Mouse (Mus musculus): ENCODE results near the gene March6. TPM values are rescaled to one million over a fixed set of nuclear protein-coding genes. Genes with fewer than 3 reads are reported as not detected.

March6 gene
- polyA plus RNA-seq, 1 experiment: 95.9 TPM

DNA sequence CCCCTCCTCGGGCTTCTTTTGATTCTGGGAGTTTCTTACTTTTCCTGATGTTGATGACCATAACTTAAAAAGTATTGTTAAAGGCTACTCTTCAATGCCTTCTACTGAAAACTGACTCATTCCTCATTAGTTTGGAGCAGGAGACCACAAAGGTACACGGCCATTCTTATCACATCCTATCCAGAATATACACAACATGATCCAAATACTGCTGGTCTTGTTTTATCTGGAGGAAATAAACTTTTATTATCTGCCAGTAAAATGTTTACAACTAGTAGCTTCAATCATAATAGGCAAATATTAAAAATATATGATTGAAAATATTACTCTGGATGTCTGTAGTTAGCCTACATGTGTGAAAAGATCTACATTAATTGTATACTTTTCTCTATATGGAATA, 12.5 kb downstream of the March6 start:
- DNase-seq (ENCODE audit: extremely low spot score in 1 of 2, low spot score in 1 of 2): no peak

DNA sequence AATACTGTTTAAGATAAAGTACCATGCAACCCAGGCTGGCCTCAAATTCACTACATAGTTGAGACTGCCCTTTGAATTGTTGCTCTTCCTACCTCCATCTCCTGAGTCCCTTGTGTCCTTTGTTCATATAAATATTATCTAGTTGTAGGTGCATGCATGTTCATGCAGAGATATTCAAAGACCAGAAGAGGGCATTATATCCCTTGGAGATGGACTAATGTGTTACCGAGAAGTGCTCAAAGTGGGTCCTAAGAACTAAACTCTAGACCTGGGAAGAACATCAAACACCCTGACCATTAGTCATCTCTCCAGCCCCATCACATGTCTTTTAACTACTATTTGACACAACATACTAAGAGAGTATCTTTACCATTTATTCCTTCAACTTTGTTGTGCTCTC, 13.7 kb downstream of the March6 start:
- DNase-seq (ENCODE audit: extremely low spot score in 1 of 2, low spot score in 1 of 2): no peak

DNA sequence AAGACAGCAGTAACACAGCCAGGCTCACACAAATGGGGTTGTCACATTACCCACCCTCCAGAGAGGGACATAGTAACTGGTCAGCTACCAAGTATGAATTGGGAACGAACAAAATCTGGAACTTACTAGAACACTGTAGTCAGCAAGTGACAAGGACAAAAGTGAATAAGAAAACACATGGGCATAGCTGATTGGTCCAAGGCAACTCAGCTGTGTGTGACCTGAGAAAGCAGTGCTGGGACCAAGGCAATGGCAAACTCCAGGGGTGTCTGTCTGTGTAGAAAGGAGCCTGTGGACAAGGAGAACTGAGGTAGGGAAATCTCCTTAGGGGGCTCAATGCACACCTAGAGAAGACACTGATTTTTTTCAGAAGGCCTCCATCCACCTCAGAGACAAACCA, 19.1 kb downstream of the March6 start:
- no peak for DNase-seq (ENCODE audit: extremely low spot score in 1 of 2, low spot score in 1 of 2)

DNA sequence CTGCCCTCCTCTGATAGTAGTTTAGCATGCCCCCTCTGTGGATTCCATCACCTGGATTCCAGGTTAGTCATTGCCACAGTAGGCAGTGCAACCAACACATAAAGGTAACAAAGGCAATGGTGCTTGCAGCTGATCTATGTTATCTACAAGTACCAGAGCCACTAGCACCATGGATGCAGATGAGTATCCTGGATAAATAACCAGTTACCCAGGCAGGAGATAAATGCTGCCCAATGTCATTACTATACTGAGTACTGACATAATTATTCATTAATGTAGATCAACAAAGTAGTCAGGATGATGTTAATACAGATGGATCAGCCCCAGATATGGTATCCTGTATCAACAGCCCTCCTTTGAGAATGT, 19.5 kb downstream of the March6 start:
- no peak for DNase-seq (ENCODE audit: extremely low spot score in 1 of 2, low spot score in 1 of 2)

DNA sequence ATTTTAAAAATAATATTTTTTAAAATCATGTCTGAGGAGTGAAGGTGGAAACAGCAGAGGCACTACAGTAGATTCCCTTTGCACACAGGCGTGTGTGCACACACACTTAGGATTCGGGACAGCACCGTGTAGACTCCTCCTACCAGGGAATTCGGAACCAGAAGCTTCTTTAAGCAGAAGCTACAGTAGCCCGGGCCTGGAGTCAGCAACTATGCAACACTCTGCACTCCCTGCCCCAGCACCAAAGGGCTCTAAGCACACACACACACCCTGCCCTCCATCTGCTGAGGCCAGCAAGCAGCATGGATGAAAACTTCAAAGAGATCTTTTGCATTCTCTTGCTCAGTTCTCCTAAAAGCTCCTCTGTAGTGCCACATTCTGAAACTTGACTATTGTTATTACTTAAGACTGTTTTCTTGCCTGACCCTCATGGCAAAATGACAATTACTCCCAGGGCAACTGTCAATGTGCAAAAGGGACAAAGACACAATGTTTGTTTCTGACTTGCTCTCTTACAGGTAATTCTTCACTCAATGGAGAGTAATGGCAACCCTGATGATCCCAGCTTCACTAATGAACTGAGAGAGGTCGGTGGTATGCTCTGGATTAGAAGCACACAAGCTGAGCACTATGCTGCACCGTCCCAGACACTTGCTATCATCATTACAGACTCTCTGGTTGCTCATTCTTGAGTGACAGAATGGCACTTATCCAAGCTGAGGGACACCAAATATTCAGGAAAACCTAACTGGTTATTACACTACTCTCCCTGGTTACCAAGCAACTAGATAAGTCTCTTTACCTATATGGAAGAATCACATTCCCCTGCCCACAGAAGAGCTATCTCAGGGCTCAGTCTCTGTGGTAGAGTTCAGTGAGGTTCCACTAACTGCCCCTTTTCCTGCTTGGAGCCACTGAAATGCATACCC, 20.1 kb downstream of the March6 start:
- DNase-seq (ENCODE audit: extremely low spot score in 1 of 2, low spot score in 1 of 2): no peak

DNA sequence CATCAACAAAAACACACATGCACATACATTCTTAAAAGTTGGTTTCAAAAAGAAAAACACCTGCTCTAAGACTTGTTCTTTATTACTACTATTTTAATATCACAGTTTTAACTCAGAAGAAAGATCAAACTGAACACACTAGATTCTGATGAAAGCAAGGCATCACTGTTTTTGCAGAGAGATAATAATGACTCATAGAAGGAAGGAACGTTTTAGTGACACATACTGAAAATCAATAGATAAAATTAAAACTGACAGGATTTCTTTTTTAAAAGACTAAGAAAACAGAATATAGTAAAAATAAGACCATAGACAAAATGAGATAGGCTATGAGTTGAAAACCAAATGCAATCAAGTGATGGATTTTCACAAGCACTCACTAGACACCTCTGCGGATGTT, 25.8 kb downstream of the March6 start:
- DNase-seq (ENCODE audit: extremely low spot score in 1 of 2, low spot score in 1 of 2): no peak

DNA sequence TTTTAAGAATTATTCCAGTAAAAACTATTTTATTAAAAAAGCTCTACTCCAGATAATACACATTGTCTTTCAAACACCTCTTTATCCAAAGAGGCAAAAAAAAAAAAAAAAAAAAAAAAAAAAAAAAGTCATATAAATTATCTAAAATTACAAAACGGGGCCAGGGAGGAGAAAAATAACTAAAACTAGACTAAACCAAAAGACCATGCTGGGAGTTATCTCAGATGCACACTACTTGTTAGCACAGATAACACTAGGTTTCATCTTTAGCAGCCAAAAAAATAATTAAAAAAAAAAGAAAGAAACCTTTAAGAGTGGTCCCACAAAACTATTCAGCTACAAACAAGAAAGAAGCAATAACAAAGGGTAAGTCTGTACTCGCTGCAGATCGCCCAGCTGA, 27.4 kb downstream of the March6 start:
- no peak for DNase-seq (ENCODE audit: extremely low spot score in 1 of 2, low spot score in 1 of 2)

DNA sequence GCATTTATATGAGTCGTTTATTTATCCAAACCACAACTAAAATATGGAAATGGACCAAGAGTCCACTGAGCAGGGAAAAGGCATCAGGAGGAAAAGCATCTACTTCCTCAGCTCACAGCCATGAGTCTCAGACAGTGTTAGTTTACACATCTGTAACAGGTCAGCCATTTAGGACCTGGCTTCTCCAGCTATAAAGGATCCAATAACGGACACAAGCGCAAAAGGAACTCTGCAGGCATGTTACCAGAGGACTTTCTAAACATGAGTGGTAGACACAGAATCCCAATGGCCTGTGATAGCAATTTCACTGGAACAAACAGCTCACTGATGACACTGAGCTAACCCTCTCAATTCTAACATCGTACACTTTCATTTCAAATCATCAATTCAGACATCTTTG, 27.9 kb downstream of the March6 start:
- DNase-seq (ENCODE audit: extremely low spot score in 1 of 2, low spot score in 1 of 2): no peak

DNA sequence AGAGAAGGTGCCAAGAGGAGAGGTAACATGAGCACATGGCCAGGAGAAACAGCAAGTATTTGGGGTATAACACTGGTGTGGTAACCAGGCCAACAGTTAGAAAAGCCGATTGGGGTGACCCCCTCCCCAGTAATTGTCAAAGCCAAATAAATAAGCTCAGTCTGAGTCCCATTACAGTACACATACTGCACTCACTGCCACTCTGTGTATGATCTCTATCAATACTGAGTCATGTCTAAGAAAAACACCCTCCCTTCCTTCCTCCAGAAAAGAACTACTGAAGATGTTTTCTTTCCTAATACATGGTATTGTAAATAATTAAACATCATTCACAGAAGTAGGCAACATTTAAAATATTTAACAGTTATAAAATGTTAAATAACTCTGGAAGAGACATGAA, 28.5 kb downstream of the March6 start:
- no peak for DNase-seq (ENCODE audit: extremely low spot score in 1 of 2, low spot score in 1 of 2)

DNA sequence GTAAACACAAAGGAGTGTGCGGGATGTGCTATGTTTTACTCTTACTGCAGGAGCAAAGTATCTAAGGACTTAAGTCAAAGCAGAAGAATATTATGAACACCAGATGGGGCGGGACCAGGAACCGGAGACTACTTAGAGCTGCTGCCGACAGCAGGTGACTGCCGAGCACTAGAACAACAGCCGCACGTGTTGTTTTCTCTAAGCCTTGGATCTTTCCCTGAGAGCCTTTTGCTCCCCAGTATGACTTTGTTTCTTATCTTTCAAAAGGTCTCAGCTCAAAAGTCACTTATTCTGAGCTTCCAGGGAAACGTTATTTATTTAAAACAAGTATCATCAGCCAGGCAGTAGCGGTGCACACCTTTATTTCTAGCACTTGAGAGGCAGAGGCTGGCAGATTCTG, 36.0 kb downstream of the March6 start:
- no peak for DNase-seq (ENCODE audit: extremely low spot score in 1 of 2, low spot score in 1 of 2)

DNA sequence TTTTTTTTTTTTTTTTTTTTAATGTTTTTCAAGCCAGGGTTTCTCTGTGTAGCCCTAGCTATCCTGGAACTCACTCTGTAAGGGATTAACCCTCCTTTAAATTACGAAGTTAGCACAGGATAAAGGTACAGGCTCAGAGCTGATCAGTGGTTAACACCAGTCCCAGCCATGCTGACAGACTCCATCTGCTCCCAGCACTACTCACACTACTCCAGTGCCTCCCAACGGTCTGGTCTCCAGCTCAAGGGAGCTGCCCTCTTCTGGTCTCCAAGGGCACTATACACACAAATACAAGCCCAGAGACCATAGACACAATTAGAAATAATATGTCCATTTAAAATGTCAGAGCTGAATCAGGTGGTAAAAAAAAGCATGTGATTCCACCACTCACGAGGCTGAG, 36.5 kb downstream of the March6 start:
- no peak for DNase-seq (ENCODE audit: extremely low spot score in 1 of 2, low spot score in 1 of 2)

DNA sequence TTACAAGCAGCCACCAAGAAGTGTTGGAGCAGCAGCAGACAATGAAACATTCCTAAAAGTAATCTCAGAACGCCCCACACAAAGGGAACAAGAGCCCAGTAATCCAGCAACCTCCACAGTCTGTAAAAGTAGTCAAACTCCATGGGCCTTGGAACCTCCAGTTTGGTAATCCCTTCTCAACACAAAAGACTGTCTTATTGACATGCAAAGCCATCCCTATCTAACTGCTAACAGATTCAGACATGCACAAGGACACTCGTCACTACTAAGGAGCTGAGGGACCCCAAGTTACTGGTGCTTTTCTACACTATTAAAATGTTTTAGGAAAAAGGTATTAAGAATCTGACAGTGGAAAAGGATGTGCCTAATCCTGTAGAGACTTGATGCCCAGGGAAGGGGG, 43.4 kb downstream of the March6 start:
- DNase-seq (ENCODE audit: extremely low spot score in 1 of 2, low spot score in 1 of 2): no peak

DNA sequence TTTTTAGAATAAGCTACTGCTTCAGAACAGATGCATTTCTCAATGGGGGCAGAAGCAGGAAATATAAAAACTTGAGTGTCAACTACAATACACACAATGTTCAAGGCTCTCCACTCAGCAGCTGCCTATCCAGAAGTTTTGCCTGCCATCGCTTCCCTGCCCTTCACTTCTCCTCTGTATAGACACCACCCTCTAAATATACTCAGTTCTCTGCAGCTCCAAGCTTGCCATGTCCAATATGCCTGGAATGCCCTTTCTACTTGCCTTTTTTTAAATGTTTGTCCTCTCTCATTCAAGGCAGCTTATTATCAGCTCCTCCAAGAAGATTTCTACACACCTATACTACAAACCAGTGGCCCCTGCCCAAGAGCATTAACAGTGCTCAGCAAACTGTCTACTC, 54.2 kb downstream of the March6 start:
- DNase-seq (ENCODE audit: extremely low spot score in 1 of 2, low spot score in 1 of 2): no peak

DNA sequence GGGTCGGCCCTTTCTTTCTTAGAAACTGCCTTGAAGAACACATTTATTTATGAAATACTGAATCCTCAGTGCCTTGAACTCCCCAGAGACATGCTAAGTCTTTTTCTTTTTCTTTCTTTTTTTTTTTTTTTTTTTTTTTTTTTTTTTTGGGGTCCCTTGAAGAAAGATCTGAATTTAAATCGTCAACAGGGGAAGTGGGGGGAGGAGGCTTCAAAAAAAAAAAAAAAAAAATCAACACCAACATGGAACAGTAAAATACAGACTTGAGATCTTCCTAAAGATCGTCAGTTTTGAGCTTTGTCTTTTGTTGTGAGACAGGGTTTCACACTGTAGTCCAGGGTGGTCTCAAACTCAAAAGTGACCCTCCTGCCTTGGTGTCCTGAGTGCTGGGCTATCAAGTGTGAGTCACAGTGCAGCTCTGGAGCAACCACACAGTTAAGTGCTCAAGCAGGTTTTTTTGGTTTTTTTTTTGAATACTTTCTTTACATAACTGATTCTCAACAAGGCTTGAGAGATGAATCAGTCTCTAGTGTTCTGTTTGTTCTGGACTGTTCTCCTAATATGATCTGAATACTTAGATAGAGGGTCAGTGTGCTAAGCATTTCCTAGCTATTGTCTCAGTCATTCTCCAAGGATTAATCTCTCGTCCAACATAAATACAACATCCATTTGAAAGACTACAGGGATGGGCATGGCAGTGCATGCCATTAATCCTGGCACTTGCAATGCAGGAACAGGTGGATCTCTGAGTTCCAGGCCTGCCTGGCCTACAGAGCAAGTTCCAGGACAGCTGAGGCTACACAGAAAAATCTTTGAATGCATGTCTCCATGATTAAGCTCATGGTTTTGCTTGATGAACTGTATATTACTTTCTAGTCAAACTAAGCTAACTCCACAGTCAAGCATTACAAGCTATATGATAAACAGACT, 57.9 kb downstream of the March6 start:
- DNase-seq (ENCODE audit: extremely low spot score in 1 of 2, low spot score in 1 of 2): no peak

DNA sequence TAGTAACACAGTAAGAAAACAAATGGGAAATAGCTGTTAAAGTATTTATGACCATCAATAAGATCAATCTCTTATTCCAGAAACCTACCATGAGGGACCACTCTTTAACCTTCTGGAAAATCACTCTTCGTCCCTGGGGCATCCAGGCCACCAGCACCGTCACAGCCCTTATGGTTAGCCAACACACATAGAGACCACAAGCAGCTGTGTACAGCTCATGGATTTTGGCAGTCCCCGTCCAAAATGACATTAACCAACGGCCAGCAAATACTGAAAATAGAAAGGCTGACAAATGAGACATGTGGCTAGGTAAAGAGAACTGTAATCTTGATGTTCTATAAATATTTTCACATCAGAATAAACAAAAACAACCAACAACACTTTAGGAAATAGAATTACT, 59.3 kb downstream of the March6 start:
- DNase-seq (ENCODE audit: extremely low spot score in 1 of 2, low spot score in 1 of 2): no peak

DNA sequence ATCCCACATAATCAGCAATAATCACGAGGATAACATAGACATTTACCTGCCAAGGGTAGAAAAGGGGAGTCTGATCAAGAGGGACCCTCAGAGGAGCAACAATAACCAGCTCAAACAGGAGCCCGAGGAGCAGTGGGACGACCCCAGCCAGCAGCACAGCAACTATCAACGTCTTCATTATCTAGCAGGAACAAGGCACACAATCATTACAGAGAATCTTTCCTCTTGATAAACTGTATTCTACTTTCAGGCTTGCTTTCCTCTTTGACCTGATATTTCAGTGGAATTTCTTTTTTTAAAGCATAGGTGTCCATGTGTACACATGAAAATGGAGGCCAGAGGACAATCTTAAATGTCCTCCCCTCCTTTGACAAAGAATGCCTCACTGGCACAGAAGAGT, 61.4 kb downstream of the March6 start:
- DNase-seq (ENCODE audit: extremely low spot score in 1 of 2, low spot score in 1 of 2): no peak

DNA sequence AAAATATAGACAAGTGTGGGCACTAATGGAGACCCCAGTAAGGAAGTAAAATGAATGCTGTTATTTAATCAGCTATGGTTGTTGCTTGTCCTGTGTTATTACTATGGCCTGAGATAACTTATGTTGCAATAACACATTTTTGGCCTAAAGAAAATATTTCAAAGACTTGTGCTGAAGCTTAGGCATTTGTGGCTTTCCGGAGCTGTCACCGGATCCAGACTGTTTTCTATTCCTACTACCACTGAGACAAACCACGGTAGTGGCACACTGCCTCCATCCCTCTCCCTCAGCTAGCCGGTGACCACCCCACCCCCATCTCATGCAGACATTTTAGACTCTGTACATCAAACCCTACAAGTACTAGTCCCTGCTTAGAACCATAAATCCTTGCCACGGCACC, 62.0 kb downstream of the March6 start:
- no peak for DNase-seq (ENCODE audit: extremely low spot score in 1 of 2, low spot score in 1 of 2)

DNA sequence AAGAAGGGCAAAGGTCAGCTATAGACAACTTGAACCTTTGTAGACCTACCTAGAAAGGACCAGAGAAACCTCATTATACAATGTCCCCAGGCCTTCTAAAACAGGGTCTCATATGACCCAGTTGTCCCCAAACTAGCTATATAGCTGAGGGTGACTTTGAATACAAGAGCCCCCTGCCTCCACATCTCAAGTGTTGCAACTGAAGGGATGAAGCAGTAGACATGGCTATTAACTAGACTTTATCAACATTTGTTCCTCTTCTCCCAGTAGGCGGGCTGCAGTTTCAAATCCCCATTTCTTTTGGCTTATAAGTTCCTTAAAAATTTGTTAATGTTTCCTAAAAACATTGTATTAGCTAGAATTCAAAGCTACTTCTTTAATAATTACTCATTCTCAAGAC, 64.1 kb downstream of the March6 start:
- no peak for DNase-seq (ENCODE audit: extremely low spot score in 1 of 2, low spot score in 1 of 2)

DNA sequence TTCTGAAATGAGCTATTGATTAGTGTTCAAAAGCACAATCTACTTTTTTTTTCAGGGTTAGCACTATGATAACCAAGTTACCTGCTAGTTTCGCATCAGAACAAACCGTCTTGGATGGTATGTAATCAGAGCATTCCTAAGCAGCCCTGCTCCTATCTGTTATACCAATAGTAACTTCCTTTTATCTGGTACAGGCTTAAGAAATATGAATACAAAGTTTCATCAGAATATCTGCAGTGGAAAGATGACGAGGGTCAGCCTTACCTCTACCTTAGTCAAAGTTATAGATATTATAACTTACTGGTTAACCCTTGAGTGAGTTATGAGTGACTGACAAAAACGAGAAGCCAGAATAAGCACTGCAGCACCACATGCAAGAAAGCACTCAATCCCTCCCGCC, 64.6 kb downstream of the March6 start:
- no peak for DNase-seq (ENCODE audit: extremely low spot score in 1 of 2, low spot score in 1 of 2)

DNA sequence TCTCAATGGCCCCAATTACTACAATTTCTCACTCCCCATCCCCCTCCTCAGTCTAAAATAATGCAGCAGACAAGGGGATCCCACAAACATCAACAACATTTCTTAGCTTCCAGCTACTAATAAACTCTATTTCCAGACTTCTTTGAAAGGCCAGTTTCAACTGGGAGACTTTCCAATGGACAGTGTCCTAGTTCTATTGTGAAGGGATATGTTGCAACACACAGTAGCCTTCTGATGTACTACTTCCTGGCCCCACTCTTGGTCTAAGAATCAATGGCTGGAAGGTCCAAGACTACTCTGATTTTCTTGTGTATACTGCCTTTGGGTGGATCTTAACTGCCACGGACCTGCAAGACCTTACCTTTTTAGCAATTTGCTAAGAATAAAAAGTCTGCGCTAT, 65.0 kb downstream of the March6 start:
- no peak for DNase-seq (ENCODE audit: extremely low spot score in 1 of 2, low spot score in 1 of 2)

DNA sequence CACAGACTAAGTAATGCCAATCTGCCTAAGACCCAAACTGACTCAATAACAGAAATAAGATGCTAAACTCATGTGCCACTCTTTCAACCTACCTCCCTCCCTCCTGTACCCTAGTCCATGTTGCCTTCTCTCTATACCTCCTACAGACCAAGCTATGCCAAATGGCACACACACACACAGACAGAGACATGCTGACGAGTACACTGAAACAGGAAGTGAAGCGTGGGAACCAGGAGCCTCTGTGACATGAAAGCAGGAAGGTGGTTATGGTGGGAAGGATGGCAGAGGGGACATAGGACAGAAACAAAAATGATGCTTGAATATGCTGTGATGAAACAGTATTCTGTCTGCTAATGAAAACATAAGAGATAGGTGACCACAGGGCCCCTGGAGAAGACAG, 70.3 kb downstream of the March6 start:
- DNase-seq (ENCODE audit: extremely low spot score in 1 of 2, low spot score in 1 of 2): no peak

DNA sequence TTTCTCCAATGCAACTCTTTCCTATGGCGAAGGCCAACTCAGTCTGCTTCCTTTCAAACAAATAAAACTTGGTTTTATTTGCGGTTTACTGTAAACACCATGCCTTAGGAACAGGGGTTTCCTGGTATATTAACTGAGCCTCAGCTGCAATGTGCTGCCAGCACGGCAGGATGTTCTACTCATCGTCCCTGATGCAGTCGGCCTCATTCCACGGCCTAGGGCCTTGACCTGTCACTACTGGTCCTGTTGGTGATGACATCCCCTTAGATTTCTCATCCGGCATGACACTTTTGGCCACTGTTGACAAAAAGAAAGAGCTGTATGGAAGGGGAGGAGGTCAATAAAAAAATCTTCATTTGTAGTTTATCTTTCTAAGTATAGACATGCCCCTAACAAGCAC, 72.8 kb downstream of the March6 start:
- no peak for DNase-seq (ENCODE audit: extremely low spot score in 1 of 2, low spot score in 1 of 2)

Data from frontal cortex, adult 2 months (tissue).